Mouse (Mus musculus): ENCODE measurements at regions not wholly inside any gene's neighbourhood (a gene's known extent, or its start where the extent isn't known, plus 50 kb on each side); places are given as distances from the start of the nearest gene placed in this dataset.
A peak's percentile ranks its signal among the peaks of the same experiment; 100 is the strongest.

DNA sequence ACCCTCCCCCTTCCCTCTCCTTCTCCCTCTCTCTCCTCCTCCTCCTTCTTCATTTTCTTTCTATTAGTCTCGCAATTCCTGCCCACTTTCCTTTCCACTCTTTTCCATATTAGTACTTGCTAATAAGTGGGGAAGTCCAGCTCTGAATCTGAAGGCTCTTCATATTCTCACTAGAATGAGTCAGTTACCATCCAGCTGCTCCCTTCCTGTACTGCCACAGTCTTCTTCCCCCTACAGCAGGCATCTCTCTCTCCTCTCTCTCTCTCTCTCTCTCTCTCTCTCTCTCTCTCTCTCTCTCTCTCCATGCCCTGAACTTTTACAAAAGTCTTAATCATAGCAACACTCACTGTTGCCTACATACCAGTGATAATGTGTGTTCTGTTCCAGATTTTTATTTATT lies 226.6 kb upstream of the Pter start:
- no peak for DNase-seq (ENCODE audit: low spot score)

DNA sequence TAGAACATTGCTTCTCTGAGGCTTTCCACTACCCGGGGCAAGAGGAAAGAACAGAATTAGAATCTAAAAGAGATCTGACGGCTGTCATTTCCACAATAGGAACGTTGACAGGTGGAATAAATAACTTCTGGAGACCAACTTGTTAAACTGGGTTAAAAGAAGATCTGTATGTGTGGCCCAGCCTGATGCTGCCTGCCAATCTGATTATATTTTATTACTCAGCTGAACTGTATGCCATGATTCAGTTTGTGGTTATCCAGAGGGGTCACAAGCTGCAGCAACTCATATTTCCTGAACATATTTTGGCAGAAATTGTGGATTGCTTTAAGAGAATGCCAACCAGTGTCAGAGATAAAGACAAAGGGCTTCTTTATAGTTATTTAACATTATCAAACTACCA lies 224.5 kb upstream of the Pter start:
- DNase-seq (ENCODE audit: low spot score): no peak

DNA sequence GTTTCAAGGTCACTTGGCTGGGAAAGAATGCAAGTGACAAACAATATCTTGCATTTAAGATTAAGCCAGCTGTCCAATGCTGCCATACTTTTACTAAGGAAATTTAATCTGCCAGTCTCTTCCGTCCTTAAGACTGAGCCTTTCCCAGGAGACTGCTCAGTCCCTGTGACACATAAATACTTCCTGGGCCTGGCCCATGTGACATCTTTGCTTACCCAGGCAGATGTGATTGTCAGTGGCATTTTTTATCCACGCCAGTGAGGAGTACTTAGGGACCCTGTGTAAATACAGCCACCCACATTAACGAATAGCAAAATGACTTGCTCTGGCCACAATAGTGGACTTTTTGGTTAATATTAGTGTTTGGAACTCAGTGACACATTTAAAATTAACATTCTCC lies 216.3 kb upstream of the Pter start:
- DNase-seq (ENCODE audit: low spot score): no peak

DNA sequence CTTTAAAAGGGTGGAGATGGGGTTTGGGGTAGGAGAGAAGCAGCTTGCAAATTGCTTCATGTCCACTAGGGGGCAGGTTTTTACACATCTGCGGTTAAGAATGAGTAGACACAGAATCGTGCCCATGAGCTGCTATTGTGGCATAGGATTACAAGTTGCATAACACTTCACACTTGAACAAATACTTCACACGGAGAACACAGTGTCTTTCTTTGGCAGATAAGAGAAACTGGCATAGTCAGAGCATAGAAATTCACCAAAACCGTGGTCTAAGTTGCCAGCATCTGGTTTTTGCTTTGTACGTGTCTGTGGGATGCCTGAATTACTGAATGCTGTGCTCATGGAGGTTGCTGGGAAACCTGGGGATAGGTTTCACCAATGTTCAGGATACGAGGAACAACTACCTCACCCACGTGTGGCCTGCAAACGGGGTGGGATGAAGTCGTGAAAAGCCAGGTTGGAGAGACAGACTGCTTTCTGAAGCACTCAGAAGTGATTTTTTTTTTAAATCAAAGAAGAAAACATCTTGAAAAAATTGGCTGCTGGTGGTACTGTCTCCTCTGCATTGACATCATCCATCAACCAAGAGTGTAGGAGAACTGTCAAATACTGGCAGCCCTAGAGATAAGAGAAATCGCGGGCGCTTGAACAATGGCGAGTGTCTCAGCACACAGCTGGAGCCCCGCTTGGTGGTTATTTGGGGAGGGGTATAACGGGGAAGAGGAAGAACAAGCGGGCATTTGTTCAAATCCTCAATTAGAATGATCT lies 214.5 kb upstream of the Pter start:
- DNase-seq (ENCODE audit: low spot score): peak; percentile 64

DNA sequence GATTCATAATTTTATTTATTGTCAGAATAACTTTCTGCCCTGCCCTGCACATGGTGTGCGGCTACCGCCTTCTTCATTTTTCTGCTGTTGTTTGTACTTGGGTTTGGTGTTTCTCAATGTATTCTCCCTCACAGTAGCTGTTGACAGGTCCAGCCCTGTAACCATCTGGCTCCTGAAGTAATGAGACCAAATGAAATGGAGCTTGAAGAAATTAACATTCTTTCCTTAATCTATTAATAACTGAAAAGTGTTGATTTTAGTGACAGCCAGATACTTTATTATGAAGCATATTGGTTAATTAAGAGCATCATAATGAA lies 214.0 kb upstream of the Pter start:
- no peak for DNase-seq (ENCODE audit: low spot score)

DNA sequence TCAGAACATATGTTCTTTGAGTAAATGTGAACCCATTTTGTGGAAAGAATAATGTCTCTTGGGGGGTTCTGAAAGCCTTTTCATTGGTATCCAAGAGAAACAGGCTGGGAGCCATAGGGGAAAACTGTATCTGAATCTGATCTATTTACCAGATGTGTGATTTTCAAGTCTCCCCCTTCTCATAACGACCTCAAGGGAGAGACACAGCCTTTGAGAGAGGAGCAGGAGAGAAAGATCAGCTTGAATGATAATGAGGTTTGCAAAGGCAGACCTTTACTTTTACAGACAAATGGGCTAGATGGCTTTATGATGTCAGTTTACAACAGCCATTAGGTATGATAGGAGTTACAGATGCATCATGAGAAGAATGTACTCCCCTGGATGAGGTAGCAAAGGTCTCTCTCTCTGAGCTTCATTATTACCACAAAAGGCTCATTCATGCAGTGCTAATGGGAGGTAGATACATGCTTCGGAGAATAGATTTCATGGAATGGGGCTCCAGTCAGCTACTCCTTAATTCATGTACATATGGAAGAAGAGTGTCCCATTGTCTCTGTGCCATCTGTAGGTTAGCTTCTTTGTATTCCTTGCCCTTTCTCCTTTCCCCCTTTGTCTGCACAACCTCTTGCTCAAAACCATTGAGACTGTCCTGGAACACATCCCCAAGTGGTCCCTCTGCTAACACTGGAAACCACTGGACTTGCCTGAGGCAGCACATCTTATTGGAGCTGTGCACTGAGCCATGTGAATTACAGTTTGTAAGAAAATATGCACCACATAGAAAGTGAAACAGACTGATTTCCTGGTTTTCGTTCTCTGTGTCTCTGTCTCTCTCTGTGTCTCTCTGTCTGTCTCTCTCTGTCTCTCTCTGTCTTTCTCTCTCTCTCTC lies 207.5 kb upstream of the Pter start:
- no peak for DNase-seq (ENCODE audit: low spot score)

DNA sequence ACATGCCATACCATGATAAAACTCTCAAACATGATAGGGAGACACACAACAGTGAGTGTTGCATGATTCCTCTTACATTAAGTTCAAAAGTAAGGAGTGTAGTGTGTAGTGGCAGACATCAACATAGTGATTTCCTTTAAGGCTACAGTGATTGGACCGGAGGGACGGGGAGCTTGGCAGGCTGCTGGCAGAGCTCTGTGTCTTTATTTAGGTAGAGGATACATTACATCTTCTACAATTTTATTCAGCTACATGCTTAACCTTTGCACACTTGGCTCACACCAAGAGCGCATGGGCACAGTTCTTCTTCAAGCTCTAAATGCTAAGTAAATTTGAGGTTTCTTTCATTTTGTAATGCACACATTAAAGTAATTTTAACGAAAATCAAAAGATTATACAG lies 194.6 kb upstream of the Pter start:
- no peak for DNase-seq (ENCODE audit: low spot score)

DNA sequence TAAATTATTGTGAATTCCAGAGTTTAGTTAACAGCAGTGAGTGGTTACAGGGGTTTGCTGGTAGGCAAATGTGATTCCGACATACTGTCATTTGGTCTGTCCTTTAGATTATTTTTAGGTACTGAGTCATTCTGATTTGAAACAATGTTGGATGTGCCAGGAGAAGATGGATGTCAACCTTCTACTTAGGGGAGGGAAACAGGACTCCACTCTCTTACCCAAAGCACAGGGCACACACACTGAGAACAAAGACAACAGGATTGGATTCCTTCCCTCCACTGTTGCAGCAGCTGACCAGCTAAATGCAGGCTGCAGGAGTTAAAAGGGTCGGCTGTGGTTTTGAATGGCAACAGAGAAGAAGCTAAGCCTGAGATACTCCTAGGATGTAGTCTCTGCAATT lies 186.7 kb upstream of the Pter start:
- no peak for DNase-seq (ENCODE audit: low spot score)

DNA sequence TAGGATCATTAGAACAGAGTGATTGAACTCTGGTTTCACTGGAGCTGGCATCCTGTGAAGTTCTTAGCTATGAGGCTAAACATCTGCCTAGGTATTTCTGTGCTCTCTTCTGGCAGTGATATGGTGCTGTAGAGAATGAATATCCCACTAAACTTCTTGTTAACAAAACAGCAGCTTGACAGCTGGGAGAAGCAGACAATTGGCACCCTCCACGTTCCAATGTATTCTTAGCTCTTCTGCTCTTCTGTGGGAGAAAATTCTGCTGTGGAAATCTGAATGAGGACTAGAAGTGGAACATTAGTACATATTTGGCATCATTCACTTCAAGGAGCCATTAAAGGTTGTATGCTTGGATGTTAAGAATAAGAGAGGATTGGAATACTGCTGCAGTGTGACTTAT lies 177.0 kb upstream of the Pter start:
- DNase-seq (ENCODE audit: low spot score): peak; percentile 11

DNA sequence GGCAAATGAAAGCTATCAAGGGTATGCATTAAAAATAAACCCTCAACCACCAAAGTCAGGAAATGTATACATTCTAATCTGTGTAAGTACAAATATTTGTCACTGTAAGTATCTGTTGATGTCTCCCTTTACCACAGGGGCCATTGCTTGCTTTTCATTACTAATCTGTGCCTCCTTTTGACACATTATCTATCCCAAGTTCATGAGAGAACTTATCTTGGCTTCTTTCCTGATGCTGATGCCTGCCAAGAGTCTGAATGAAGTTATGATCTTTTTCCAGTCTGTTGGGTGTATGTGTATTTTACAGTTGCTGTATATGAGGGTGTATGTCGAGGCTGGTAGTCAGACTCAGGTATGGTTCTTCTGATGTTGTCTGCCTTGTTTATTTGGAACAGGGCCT lies 165.0 kb upstream of the Pter start:
- DNase-seq (ENCODE audit: low spot score): no peak

DNA sequence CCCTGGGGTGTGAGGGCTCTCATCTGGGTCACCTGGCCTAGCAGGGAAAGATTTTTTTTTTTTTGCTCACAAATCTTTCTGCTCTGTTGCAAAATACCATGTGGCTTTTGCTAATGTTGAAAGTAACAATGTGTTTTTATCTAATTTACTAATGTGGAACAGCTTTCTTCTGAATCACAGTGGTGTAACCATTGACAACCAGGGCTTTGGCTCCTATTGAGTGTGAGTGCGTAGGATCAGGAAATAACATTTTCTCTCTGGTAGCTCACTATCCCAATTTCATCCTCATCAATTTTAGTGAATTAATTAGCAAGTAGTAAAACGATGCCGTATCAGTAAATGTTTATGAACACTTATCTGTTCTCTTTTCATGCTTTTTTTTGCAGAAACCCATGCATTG lies 163.9 kb upstream of the Pter start:
- DNase-seq (ENCODE audit: low spot score): peak; percentile 47

DNA sequence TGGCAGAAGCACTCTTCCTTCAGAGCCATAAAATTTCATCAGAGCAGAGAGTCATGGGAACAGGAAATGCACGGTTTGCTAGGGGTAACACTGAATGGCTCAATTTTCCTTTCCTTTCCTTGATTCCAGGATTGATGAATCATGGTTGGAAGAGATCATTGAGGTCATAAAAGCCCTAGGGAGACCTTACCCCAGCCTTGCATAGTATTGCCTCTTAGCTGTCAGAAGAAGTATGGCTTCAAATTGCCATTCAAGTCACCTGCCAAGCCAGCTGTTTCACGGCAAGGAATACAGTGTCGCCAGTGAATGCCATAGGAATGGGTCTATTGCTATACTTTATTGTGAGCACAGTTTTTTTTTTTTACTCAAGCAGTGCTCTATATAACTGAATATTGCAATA lies 162.4 kb upstream of the Pter start:
- no peak for DNase-seq (ENCODE audit: low spot score)

DNA sequence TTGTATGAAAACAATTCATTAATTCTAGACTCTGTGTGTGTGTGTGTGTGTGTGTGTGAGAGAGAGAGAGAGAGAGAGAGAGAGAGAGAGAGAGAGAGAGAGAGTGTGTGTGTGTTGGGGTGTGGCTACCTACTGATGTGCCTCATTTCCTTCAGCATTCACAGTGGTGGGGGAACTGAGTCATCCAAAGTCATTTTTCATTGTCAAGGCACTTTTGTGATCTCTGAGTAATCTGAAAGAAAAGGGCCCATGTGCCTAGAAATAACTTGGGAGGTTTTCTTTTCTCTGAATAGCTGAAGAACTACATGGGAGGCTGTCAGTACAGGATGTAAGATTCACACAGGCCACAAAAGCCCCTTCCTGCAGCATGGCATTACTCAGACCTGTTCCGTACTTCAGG lies 159.3 kb upstream of the Pter start:
- no peak for DNase-seq (ENCODE audit: low spot score)

DNA sequence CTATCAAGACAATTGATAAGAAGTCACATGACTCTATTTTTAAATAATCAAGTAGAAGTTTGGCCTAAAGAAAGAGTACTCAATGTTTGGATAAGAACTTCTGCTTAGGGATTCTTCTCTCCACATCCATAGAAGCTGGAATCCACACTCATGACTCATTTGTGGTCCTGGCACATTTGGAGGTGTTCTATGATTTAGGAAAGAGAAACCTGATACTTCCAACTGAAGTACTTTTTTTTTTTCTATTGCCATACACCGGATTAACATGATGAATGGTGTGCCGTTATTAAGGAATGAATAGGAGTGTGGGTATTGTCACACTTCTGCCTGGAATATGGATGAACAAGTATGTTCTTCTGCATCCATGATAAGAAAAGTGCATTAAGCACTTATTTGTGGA lies 158.5 kb upstream of the Pter start:
- no peak for DNase-seq (ENCODE audit: low spot score)

DNA sequence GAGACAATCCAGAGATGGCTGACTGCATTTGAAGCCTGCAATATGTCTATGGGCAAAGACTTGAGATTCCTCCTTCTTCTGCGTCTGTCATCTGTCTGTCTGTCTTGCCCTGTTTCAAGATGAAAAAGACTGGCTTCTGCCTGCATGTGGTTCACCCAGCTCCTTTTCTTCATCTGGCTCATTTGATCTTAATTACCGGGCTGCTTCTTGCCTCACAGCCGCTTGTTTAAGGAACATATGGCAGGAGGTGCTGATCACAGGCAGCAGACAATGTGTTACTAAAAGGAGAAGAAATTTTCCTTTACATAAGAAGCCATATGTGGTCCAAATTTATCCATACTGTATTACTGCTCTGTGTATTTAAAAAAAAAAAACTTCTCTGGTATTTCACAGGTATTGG lies 147.0 kb upstream of the Pter start:
- peak; percentile 31 for DNase-seq (ENCODE audit: low spot score)

DNA sequence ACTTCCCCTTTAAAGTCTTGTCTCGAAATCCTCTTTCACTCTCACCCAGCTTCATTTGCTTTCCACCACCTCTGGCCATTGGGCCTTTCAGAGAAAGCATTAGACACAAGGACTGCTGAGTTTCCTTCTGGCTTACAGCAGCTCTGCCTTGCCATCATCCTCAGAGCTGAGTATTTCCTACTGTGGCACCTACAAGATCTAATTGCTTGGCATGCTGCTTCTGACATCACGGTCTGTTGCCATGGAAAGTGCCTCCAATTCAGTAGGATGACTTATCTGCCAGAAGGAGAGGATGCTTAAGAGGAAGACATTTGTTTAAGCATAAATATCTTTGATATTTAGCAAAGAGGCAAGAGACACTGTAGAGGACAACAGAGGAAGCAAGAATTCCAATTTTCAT lies 146.1 kb upstream of the Pter start:
- no peak for DNase-seq (ENCODE audit: low spot score)

DNA sequence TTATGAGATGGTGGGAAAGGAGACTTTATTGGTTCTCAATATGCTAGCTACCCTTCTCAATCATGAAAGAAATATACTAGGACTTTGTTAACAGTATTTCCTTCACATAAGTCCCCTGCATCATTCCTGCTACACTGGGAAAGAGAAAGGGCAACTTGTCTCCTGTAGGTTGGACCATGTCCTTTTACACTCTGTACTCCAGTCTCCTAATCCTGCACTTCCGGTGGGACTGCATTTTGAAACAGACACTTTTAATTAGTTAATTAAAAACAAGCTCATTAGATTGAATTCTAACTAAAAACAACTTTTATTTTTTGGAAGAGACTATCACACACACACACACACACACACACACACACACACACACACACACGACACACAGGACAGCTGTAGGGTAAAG lies 131.2 kb upstream of the Pter start:
- DNase-seq (ENCODE audit: low spot score): no peak

DNA sequence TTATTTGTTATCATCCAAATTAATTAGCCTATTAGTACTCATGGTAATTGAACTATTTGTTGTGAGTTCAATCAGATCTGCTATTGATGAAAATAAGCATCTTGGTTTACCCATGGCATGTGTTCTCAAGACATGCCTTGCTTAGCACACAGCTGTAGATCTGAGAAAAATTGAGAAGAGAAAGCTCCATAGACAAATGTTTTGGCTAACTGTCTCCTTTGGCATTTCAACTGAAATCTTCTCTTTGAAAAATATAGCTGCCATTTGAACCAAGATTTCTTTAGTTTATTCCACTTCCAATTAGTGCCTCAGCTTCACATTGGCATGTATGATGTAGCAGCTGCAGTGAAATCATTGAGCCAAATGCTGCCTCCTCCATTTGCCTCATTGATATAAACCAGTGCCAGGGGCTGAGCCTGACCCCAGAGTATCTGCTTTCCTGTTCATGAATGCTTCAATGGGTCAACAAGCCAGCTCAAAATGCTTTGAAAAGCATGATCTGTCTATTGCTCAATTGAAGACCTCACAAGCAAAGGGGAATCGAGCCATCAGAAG lies 126.1 kb upstream of the Pter start:
- peak; percentile 31 for DNase-seq (ENCODE audit: low spot score)

DNA sequence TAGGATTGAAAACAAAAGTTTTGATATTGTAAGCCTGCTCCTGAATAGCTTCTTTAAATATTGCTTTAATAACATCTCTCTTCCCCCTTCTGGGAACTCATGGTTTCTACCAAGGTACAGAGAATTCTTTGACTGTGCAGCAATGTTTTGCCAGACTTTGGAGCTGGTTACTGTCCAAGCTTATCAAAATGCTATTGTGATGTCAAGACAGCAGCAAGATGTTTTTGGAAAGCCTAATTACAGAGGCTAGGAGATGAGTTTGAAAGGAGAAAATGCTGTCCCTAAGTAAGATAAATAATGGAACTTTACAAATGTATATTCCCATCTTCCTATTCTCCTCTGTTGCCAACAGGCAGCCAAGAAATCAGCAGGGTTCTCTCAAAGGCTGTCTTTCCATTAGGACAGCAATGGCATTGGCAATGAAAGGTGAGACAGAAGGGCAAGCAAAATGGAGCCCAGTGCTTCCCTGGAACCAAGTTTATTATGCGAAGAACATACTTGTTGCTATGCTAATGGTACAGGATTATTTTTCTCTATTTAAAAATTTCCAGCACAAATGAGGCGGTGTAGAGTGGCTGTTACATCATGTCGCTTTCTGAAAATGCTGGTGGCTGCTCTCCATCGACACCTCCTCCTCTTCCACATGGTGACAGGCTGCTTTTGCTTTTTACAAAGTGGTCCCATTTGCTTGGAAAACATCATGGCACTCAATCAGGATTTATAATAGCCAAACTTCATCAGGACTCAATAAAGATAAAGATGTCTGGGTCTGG lies 124.5 kb upstream of the Pter start:
- peak; percentile 30 for DNase-seq (ENCODE audit: low spot score)

DNA sequence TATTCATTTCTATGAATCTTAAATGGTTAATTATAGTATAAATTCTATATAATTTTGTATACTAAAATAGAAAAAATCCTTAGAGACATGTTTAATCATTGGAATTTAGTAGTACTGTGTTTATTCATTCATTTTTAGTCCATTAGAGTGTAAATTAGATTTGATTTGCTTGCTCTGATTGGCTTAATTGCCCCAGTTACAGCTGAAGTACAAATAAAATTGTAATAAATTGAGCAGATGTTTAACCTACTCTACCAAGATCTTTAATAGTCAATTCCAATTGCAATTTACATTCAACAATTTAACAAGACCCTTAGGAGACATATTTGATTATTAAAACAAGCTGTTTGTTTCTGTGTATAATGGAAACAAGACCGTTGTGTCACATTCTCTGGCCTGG lies 121.2 kb upstream of the Pter start:
- DNase-seq (ENCODE audit: low spot score): no peak

DNA sequence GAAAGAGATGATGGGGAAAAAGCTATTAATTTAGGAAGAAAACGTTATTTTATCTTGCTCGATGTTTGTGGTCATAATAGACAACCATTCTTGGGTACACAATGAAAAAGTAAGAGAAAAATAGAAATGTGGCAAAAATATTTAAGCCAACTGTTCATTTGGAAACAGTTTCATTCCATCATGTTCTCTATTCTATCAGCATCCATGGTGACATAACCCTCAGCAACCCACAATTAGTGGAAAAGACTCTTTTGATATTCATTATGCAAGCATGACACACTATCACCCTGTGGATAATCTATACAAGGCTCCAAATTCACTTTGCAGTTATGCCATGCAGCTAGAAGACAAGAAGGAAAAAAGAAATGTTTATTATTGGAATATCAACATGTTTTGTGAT lies 118.7 kb upstream of the Pter start:
- no peak for DNase-seq (ENCODE audit: low spot score)

DNA sequence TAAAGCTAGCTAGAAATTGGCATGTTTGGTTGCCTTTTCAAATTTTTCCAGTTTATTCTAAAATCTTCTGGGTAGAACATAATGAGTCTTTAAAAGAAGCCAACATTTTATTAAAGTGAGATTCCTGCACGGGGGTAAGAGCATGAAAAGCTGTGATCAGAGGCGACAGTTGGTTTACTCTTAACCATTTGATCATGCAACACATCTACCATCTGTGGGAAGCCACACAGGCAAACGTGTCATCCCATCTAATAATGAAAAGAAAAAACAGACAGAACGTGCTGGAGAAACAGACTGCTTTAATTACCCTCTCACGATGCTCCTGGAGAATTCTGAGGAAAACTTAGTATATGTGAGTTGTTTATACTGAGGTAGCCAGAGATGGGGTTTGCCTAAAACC lies 115.4 kb upstream of the Pter start:
- DNase-seq (ENCODE audit: low spot score): peak; percentile 60

DNA sequence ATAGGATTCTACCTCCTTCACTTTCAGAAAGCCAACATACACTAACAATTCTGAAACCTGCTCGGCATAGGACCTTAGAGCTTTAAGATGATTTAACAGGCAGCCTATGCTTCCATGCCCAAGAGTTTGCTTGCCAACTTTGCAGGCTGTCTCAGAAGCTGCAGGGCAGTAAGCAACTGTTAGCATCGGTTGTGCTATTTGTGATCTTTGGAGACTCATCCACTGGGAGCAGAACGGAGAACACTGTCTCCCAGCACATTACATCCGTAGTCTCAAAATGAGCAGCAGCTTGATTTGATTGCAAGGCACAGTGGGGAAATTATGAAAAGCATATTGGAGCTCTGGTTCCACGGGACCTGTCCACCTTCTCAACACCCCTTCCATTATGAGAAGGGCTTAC lies 108.5 kb upstream of the Pter start:
- DNase-seq (ENCODE audit: low spot score): no peak

All from layer of hippocampus, adult 9-10 months (tissue).